Mouse (Mus musculus): Measurements from ENCODE around the gene F3.

Gene F3

DNA sequence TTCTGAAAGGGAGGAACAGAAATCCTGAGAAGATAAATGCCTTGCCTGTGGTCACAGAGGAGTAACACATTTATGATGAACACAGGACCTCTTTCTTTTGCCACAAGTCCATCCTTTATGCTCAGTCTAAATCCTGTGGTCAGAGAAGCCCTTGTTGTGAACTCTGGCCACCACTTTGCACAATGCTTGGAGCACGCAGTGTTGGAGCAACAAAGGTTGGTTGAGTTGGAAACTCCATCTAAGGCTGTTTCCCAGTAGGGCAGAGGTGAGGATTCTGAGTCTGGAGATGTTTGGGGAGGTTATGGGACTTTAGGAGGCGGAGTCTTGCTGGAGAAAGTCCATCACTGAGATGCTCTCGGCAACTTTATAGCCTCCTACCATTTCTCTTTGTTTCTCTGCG, 16.2 kb upstream of the F3 start:
- DNase-seq, result peak; percentile 65

DNA sequence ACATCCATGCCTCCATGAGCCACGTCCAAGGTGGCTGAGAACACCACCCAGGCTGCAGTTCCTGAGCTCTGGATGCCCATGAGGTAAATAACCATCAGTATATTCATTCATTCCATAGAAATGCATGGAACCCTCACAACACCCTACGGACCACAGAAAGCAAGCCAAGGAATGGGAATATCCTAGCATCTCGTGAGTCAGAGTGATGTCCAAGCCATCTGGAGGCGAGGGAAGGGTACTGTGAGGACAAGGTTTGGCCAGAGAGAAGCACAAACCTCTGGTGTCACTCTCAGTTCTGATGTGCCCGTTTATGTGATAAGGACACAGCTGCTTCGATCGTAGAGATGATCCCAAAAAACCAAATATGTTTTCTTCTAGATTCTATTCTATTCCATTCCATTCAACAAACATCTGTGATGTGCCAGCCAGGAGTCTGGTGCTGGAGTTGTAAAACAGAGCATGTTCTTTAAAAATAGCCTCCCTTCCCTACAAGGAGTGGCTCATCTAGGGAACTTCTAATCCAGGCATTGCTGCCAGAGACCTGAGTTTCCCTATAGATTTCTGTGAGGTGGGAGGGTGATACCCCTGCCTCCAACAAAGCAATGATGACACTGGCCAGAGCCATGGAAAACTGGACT, 12.3 kb upstream of the F3 start:
- peak; percentile 86 for DNase-seq

DNA sequence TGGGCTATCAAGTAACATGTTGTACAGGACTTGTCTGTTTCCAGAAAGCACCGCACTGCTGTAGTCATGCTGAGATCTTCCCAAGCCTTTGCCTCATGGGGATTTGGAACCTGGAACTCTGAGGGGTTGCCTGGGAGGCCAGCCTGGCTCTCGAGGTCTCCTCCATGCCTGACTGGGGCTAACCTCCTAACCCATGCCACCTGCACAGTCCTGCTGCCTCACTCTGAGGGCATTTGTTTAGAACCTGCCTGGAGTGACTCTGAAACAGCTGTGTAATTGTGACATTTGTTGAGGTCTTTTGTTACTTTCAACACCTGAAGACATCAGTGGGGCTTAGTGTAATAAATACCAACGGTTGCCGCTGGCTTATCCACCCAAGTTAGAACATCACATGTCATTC, 11.1 kb upstream of the F3 start:
- DNase-seq, result peak; percentile 85

DNA sequence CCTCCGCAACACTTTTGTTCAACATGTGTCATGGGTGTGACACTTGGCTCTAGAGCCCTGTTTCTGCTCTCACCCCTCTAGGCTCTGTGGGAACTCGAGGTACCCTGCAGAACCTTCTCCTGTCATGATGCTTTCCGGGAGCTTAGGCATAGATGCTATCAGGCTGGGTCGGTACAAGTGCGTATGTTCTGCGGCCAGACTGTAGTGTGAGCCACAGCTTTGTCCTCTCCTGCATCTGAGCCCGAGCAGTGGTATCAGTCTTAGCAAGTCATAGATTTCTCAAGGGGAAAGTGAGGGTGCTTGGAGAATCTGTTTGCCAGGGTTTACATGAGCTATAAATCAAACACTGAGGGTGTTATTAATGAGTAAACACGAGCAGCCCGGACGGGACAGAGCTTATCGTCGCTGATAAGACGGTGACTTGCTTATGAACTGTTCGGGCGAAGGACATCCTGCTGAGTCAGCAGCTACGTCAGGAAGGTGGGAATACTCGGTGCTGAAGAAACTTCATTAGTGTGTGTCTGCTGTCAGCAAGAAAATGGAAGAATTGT, 10.1 kb upstream of the F3 start:
- peak; percentile 85 for DNase-seq

DNA sequence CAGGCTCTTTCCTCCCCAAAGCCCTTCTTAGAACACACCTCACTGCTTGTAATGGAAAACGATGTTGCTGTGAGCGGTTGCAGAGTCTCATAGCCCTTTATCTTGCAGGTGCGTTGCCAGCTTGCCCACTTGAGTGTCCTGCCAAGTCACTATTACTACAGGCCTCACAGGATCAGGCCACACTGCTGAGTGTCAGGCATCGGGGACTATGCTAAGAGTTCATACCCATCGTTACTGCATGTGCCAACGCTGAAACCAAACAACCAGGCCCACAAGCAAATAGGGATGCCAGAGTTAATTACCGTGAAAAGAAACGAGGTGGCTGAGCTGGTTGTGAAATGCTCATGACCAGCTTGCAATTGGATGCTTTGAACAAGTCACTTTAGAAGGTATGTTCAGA, 9.5 kb upstream of the F3 start:
- peak; percentile 91 for DNase-seq

DNA sequence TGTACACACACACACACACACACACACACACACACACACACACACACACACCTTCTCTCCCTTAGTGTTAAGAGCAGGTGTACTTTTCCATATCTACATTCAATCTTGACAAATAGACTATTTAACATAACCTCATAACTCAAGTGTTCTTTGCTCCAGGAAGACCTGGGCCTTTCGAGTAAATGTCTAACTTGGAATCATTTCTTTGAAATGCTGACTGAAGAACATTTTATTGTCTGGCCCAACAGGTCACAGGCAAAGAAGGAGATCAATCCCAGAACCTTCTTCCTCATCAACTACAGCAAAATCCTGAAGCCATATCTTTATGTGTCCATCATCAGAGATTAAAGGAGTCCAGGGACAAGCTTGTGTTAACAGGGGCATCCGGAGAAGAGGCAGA, 8.9 kb upstream of the F3 start:
- no peak for DNase-seq

DNA sequence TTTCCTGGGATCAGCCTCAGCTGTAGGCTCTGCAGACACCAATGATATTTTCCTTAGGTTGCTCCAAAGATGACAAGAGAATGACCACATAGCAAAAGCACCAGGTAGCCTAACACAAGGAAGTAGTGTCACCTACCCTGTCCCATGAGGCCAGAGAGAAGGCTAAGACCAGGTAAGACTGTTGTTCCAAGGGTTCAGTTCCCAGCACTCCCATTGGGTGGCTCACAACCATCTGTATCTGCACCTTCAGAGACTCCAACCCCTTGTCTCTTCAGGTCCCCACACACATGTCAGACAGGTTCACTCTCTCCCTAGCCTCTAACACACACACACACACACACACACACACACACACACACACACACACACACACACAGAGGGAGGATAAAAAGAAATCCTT, 8.0 kb upstream of the F3 start:
- DNase-seq, result peak; percentile 81

DNA sequence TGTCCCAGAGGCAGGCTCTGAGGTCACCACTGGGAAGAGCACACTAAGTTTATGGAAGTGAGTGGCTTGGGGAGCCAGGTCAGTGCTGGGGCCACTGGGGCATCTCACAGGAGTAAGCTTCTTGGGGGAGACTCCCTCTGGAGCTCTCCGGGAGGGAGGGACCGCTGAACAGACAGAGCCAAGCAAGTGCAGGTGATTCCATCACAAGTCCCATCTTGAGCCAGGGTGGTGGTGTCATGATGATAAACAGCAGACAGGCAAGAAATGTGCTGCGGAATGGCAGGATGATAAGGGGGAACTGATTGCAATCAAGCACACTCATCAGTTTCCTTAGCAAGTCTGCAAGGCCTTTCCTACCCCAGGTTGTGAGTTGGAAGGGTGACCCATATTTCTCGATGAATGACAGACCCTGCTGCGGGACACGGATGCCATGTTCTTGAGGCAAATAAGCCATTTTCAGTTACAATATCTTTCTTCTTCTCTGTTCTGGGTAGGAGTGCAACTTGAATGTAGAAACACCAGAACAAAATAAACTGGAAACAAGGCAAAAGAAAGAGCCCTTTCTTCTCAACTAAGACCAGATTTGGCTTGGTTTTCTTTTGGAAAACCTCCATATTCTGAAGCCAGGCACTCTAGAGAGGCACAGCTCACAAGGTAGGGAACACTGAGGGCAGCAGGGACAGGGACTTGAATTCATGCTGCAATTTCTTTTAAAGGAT, 7.4 kb upstream of the F3 start:
- DNase-seq, result peak; percentile 81

DNA sequence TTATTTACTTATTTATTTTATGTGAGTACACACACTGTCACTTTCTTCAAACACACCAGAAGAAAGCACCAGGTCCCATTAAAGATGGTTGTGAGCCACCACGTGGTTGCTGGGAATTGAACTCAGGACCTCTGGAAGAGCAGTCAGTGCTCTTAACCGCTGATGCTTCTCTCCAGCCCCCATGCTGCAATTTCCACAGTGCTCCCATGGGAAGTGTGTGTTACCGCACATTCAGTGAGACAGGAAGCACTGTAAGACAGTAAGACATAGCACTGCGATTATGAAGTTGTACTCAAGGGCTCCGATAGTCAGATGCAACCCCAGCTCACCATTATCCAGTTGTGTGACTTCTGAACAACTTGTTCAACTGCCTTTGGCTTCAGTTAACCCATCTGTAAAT, 6.9 kb upstream of the F3 start:
- DNase-seq, result peak; percentile 93

DNA sequence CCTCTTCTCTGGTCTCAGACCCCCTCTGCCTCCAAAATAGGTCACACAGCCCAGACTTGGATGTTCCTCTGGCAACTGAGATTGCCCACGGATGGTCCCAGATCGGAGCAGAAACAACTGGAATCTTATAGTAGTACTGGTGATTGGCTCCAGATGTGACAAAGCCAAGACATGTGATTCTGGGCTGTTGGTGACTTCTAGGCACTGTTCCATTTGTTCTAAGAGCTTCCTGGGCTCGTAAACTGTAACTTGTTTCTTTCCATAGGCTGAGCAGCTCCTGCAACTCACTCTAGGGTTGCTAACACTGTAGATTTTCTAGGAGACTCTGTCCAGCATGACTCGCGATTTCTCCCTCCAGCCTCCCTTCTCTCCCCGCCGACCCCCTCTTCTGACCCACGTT, 4.7 kb upstream of the F3 start:
- no peak for DNase-seq

DNA sequence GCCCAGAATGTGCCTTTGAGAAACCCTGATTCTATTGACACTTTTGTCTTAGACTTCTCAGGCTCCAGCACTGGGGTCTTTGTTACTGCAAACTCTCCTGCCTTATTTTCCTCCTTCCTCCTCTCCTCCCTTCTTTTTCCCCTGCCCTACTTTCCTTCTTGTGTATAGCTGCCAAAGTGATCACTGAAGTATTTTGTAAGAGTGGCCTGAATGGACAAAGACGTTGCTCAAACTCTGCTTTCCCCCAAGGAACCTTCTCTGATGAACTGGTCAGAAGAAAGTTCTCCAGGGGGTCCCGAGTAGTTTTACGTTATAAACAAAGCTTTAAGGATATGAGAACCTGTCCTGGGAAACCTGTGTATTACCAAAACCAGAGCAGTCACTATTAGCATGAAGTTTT, 3.6 kb upstream of the F3 start:
- DNase-seq, result peak; percentile 74

DNA sequence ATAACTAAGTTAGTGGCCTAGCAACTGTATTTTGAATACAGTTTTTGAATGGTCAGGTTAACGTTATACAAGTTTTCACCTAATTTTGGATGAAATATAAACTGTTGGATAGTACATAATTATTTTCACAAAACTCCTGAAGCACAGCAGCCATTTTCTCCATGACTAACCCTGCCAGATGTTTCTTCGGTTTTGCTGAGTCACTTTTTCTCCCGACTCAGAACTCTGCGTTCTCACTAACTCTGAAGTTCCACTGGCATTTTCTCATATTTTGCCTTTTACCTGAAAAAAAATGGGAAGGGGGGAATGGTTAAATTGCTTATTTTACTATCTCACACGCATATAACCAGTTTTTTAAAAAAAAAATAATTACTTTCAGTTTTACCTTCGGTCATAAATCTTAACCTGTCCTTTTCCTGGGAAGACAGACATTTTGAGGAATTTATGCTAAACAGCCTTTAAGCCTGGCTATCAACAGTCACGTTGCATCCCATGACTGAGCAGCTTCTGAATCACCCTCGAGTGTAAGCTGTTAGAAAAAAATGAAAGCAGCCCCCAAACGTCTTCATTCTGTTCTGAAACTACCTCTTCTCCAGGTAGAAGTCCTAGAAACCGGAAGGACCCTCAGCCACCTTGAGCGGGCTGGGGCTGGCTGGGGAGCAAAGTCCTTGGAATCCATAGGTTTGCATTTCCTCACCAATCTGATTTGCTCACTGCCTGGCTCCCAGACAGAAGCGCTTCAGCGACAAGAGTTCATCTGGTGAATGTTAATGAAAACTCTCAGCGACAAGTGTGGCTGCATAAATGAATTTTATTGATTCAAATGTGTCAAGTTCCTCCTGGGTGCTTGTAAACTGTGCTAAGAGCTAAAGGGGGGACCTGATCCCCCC, 2.3 kb upstream of the F3 start:
- peak; percentile 84 for DNase-seq

DNA sequence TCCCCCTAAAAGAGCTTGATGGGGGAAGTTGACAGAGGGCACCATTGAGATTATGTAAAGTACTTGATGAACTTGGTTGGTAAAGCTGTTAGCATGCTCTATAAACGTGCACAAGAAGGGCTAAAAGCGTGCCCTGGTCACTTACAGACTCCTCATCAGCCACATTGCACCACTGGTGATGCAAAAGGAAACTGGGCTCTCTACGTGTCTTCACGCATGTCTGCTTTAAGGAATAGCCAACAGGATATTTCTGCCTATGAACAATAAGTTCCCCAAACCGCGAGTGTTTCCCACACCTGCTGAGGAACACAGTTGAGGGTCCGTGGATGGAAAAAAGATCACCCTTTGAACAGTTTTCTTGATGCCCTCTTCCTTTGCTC, 1.7 kb upstream of the F3 start:
- DNase-seq, result peak; percentile 78

DNA sequence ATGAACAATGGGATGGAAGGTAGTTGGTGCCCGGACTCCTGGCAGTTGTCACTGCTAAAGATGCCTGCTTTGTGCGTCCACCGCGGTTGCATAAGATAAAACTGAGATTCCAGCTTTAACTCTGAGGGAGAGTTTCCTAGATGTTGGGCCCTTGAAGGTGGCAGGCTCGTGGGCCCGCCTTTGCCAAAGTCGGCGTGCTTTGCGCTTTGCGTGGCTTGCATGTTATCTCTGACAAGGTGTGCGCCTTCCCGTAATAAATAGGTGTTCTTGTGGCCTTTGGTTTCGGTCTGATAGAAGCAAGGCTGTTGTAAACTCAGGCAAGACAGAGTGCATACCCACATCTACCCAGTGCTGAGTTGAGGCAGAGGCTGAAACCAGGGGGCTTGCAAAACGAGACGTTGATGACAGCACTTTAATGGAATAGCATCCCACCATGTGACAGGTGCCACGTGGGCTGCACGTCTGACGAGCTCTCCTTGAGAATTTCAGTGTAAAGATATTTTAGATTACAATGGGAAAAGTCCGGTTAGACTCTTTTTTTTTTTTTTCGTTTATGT, 709 bp downstream of the F3 start:
- DNase-seq, result no peak

DNA sequence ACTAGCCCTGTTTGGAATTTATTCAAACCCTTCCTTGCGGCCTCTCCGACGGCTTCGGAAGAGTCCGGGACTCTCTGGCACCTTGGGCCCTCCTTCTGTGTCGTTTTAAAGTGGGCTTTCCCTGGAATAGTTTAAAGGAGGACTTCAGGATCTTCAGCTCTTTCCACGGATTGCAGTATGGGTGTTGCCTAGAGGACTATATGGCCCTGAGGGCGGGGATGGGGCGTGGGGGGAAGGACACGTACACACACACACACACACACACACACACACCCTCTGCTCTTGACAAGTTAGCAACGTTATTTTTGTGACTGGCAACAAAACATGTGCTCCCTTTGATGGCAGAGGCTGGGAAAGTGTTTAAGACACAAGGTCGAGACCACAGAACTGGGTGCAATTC, 1.2 kb downstream of the F3 start:
- DNase-seq, result peak; percentile 72

DNA sequence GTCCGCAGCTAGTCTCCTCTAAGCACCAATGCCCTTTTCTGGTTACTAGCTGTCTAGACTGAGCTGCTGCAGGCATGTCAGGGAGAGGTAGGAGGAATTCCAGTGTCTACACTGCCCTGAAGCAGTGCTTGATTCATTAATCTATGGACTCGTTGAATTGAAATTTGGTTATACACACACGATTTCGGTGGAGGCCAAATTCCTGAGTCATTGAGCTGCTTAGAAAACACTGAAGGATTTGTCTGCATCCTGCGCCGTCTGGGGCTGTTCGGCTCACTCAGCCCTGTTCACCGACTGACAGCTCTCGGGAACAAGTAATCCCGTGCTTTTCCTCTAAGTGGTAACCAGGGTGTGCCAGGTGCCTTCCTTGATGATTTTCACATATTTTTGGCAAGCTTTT, 2.3 kb downstream of the F3 start:
- DNase-seq, result peak; percentile 83

DNA sequence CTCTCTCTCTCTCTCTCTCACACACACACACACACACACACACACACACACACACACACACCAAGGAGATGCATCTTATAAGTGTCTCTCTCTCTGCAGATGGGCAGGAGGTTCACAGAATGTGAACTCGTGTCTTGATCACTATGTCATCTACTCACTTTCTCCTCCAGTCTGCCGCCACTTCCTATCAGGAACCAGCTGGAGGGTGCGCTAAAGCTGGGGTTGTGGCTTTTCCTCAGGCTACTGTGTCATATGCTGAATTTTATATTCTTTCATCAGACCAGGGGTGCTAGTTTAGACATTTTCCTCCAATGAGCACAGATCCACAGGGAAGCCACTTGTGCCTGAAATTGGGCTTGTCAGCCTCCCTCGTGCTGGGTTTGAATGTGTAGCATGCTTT, 6.3 kb downstream of the F3 start:
- peak; percentile 68 for DNase-seq

DNA sequence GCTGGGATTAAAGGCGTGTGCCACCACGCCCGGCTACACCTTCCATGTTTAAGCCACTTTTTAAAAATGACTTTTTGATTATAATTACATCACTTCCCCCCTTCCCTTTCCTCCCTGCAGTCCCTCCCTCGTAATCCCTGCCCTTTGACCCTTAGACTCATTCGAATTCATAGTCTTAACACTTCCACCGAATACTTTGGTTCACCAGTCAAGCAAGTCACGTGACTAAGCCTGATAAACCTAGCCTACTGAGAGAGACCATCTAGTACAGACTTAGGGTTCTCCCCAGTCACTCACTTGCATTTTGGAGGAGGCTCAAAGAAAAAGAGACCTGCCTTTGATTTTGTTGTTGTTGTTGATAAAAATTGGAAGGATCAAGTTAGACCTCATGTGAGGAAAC, 12.2 kb downstream of the F3 start:
- DNase-seq, result peak; percentile 73

DNA sequence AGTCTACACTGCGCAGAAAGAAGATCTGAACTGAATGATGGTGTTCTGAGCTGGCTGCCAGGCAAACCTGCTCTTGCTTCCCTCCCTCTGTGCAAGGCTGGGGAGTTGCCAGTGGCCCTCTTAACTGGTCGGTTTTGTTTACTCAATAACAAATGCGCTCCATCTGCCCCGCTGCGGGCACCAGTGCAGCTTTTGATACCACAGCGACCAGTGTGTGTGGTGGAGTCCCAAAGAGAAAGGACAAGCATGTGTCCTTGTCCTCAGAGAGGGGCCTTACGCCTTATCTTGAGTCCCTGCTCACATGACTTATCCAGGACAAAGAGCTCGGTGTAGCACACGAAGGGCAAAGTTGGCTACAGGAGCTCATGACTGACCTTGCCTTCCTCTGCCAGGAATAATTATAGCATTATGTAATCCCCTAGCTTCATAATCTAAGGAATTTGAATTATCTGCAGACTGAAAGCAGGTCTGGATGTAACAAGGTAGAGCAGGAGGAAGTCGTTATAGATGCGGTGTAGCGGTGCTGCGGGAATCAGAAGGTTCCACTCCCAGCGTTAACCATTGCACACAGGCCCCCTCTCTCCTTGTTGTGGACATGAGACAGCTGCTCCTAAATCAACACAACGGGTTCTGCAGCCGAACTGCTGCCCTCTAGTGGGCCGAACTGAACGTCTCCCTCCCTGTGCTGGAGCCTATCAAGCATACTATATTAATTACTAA, 12.8 kb downstream of the F3 start:
- DNase-seq, result peak; percentile 98

DNA sequence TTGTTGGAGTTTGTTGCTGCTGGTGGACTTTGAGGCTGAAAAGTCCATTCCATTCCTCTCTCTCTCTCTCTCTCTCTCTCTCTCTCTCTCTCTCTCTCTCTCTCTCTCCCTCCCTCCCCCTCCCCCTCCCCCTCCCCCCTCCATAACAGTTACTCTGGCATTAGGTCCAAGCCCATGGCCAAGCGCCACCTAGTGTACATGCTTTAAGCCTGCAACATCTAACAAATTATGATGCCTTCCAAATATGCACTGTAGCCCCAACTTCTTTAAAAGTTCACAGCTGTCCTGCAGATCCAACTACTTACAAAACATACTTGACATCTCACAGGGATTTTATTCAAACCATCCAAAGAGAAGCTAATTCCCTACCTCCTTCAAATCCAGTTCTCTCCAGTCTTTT, 14.1 kb downstream of the F3 start:
- peak; percentile 89 for DNase-seq

DNA sequence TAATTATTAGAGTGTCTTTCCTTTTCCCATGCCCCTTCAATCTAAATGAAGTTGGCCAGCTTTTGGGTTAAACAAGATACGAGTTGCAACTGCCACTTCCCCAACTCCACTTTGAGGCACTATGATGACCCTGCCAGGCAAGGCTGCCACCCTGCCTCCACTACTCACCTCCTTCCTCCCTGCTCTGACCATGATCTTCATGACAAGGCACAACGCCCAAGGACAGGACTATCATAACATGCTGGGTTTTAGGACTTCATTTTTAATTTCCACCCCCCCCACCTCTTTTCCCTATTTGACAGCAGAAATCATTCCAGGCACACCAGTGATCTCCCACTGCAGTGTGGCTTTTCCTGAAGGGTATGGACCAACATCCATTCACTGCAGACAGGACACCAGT, 14.6 kb downstream of the F3 start:
- peak; percentile 88 for DNase-seq

DNA sequence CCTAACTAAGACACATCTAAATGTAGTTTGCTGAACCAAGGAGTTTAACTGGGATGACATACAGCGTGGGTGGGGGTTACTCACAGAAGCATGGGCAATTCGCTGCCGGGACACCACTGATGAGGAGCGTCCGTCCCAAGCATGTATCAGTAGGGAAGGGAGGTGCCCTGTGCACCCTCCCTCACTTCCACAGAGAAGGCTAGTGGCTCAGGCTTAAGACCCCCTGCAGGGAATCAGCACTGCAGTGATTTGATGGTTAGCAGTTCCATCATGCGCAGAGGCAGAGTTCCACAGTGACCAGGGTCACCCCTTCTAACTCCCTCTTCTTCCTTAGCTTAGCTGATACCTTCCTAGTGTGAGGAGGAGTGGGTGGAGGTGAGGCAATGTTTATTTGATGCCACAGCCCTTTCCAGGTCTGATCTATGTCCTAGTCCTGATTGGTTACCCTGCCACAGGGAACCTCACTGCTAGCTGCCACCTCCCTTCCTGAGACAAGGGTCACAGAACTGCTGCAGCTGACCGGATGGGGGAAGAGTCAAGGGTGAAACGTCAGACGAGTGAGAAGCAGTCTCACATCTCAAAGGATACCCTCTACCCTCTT, 15.5 kb downstream of the F3 start:
- peak; percentile 87 for DNase-seq
